Mouse (Mus musculus): ENCODE data around the gene Nfkbia.

GRCm38 (mm10) chr12:55459739-55460138 lies 32.7 kb downstream of the Nfkbia start:
- TF ChIP-seq CTCF (IDR thresholded peaks at IDR 0.05; ENCODE audit: low read depth), result no peak
- TF ChIP-seq EP300 (IDR thresholded peaks at IDR 0.05; ENCODE audit: low read depth), result no peak

Data from liver, postnatal 0 days (tissue).